Mouse (Mus musculus): Measurements from ENCODE around the gene Ccdc88b. TPM values are rescaled to one million over a fixed set of nuclear protein-coding genes. Genes with fewer than 3 reads are reported as not detected.

Gene Ccdc88b
- polyA plus RNA-seq, 1 experiment from 2014 or later: 0.16 TPM

GRCm38 (mm10) chr19:6829870-6830555 is 28.0 kb downstream of the Ccdc88b start:
- under 1% methylated on average over 47 of the region's 48 CpGs for WGBS
- H3K27me3 ChIP-seq (ENCODE audit: control insufficient read depth, insufficient read depth, low read length): peaks cover 52% of the 10 kb centered on the region
- no peaks in the 10 kb centered on the region; the same call in 1 of the 2 replicates for H3K4me1 ChIP-seq (ENCODE audit: control insufficient read depth, insufficient read depth, low read length)
- peak overlapping the region; percentile 40; the same call in 1 of the 2 replicates for H3K4me2 ChIP-seq (ENCODE audit: low read depth, severe bottlenecking)
- H3K27ac ChIP-seq (replicated peaks; ENCODE audit: low read depth, low read length): no peak overlapping the region
- 0 out of 2 replicates have a peak overlapping the region, but pooled peaks have one; percentile 0 for H3K4me3 ChIP-seq (ENCODE audit: low read depth, low read length)
- DNase-seq (ENCODE audit: low spot score) (peak; percentile 40), ATAC-seq (ENCODE audit: insufficient number of reproducible peaks, low FRiP score, low TSS enrichment, low read depth) (no peak)
- no peaks in the 10 kb centered on the region for H3K9me3 ChIP-seq (ENCODE audit: control insufficient read depth, low read length)
- H3K36me3 ChIP-seq (ENCODE audit: control insufficient read depth, insufficient read depth, low read length): no peaks in the 10 kb centered on the region
- no peak overlapping the region for H3K9ac ChIP-seq (ENCODE audit: low read length)

GRCm38 (mm10) chr19:6829069-6829468 is 28.9 kb downstream of the Ccdc88b start:
- no peaks in the 10 kb centered on the region; the same call in 1 of the 2 replicates for H3K4me1 ChIP-seq (ENCODE audit: control insufficient read depth, insufficient read depth, low read length)
- no peaks in the 10 kb centered on the region for H3K9me3 ChIP-seq (ENCODE audit: control insufficient read depth, low read length)
- H3K4me3 ChIP-seq (ENCODE audit: low read depth, low read length): no peak overlapping the region
- no peak overlapping the region for H3K9ac ChIP-seq (ENCODE audit: low read length)
- peaks cover 52% of the 10 kb centered on the region for H3K27me3 ChIP-seq (ENCODE audit: control insufficient read depth, insufficient read depth, low read length)
- no peak overlapping the region for H3K4me2 ChIP-seq (ENCODE audit: low read depth, severe bottlenecking)
- no peak for DNase-seq (ENCODE audit: low spot score)
- no peak overlapping the region for H3K27ac ChIP-seq (replicated peaks; ENCODE audit: low read depth, low read length)
- no peaks in the 10 kb centered on the region for H3K36me3 ChIP-seq (ENCODE audit: control insufficient read depth, insufficient read depth, low read length)
- WGBS: 10% methylated on average over 3 of the region's 3 CpGs
- no peak for ATAC-seq (ENCODE audit: insufficient number of reproducible peaks, low FRiP score, low TSS enrichment, low read depth)

GRCm38 (mm10) chr19:6826601-6827000 is 31.4 kb downstream of the Ccdc88b start:
- Histone ChIP-seq H3K4me2 (ENCODE audit: low read depth, severe bottlenecking) (no peak overlapping the region), H3K27ac (replicated peaks; ENCODE audit: low read depth, low read length) (no peak overlapping the region), H3K9ac (ENCODE audit: low read length) (no peak overlapping the region), H3K4me1 (ENCODE audit: control insufficient read depth, insufficient read depth, low read length) (no peaks in the 10 kb centered on the region; the same call in 1 of the 2 replicates), H3K9me3 (ENCODE audit: control insufficient read depth, low read length) (no peaks in the 10 kb centered on the region), H3K27me3 (ENCODE audit: control insufficient read depth, insufficient read depth, low read length) (peaks cover 45% of the 10 kb centered on the region), H3K4me3 (ENCODE audit: low read depth, low read length) (no peak overlapping the region), H3K36me3 (ENCODE audit: control insufficient read depth, insufficient read depth, low read length) (no peaks in the 10 kb centered on the region)
- ATAC-seq (ENCODE audit: insufficient number of reproducible peaks, low FRiP score, low TSS enrichment, low read depth) (no peak), DNase-seq (ENCODE audit: low spot score) (no peak)
- 76% methylated on average over 3 of the region's 3 CpGs for WGBS

- ATAC-seq (ENCODE audit: insufficient number of reproducible peaks, low FRiP score, low TSS enrichment, low read depth): no peak
- DNase-seq (ENCODE audit: low spot score): no peak
- H3K36me3 ChIP-seq (ENCODE audit: control insufficient read depth, insufficient read depth, low read length): no peaks in the 10 kb centered on the region
- H3K9ac ChIP-seq (ENCODE audit: low read length): no peak overlapping the region
- H3K27me3 ChIP-seq (ENCODE audit: control insufficient read depth, insufficient read depth, low read length): peaks cover 37% of the 10 kb centered on the region
- H3K4me2 ChIP-seq (ENCODE audit: low read depth, severe bottlenecking): no peak overlapping the region
- H3K4me1 ChIP-seq (ENCODE audit: control insufficient read depth, insufficient read depth, low read length): no peaks in the 10 kb centered on the region; the same call in 1 of the 2 replicates
- H3K27ac ChIP-seq (replicated peaks; ENCODE audit: low read depth, low read length): no peak overlapping the region
- no peaks in the 10 kb centered on the region for H3K9me3 ChIP-seq (ENCODE audit: control insufficient read depth, low read length)
- WGBS: 85% methylated on average over 6 of the region's 6 CpGs
- H3K4me3 ChIP-seq (ENCODE audit: low read depth, low read length): no peak overlapping the region
Observed at GRCm38 (mm10) chr19:6825384-6825783, 32.6 kb downstream of the Ccdc88b start.

GRCm38 (mm10) chr19:6820538-6821195 is 37.3 kb downstream of the Ccdc88b start:
- H3K27ac ChIP-seq (replicated peaks; ENCODE audit: low read depth, low read length): no peak overlapping the region
- H3K9ac ChIP-seq (ENCODE audit: low read length): no peak overlapping the region
- DNase-seq (ENCODE audit: low spot score) (no peak), ATAC-seq (ENCODE audit: insufficient number of reproducible peaks, low FRiP score, low TSS enrichment, low read depth) (no peak)
- H3K36me3 ChIP-seq (ENCODE audit: control insufficient read depth, insufficient read depth, low read length): no peaks in the 10 kb centered on the region
- WGBS: 82% methylated on average over 13 of the region's 13 CpGs
- H3K4me1 ChIP-seq (ENCODE audit: control insufficient read depth, insufficient read depth, low read length): no peaks in the 10 kb centered on the region
- H3K9me3 ChIP-seq (ENCODE audit: control insufficient read depth, low read length): no peaks in the 10 kb centered on the region
- no peak overlapping the region for H3K4me3 ChIP-seq (ENCODE audit: low read depth, low read length)
- H3K27me3 ChIP-seq (ENCODE audit: control insufficient read depth, insufficient read depth, low read length): peaks cover 16% of the 10 kb centered on the region; the same call in 1 of the 2 replicates
- no peak overlapping the region for H3K4me2 ChIP-seq (ENCODE audit: low read depth, severe bottlenecking)

- Histone ChIP-seq H3K27me3 (ENCODE audit: control insufficient read depth, insufficient read depth, low read length) (peaks cover 16% of the 10 kb centered on the region; the same call in 1 of the 2 replicates), H3K36me3 (ENCODE audit: control insufficient read depth, insufficient read depth, low read length) (no peaks in the 10 kb centered on the region), H3K4me2 (ENCODE audit: low read depth, severe bottlenecking) (no peak overlapping the region), H3K9me3 (ENCODE audit: control insufficient read depth, low read length) (no peaks in the 10 kb centered on the region), H3K9ac (ENCODE audit: low read length) (no peak overlapping the region), H3K4me3 (ENCODE audit: low read depth, low read length) (no peak overlapping the region), H3K4me1 (ENCODE audit: control insufficient read depth, insufficient read depth, low read length) (peaks cover 4% of the 10 kb centered on the region), H3K27ac (replicated peaks; ENCODE audit: low read depth, low read length) (no peak overlapping the region)
- ATAC-seq (ENCODE audit: insufficient number of reproducible peaks, low FRiP score, low TSS enrichment, low read depth) (no peak), DNase-seq (ENCODE audit: low spot score) (no peak)
- 50% methylated on average over 10 of the region's 10 CpGs for WGBS
Observed at GRCm38 (mm10) chr19:6819143-6819827, 38.7 kb downstream of the Ccdc88b start.

GRCm38 (mm10) chr19:6814958-6815357 is 43.1 kb downstream of the Ccdc88b start:
- Histone ChIP-seq H3K4me1 (ENCODE audit: control insufficient read depth, insufficient read depth, low read length) (peaks cover 7% of the 10 kb centered on the region), H3K4me3 (ENCODE audit: low read depth, low read length) (no peak overlapping the region), H3K4me2 (ENCODE audit: low read depth, severe bottlenecking) (no peak overlapping the region), H3K9ac (ENCODE audit: low read length) (no peak overlapping the region), H3K27ac (replicated peaks; ENCODE audit: low read depth, low read length) (no peak overlapping the region), H3K27me3 (ENCODE audit: control insufficient read depth, insufficient read depth, low read length) (0 out of 2 replicates have a peak, but pooled peaks cover 3% of the 10 kb centered on the region), H3K36me3 (ENCODE audit: control insufficient read depth, insufficient read depth, low read length) (no peaks in the 10 kb centered on the region), H3K9me3 (ENCODE audit: control insufficient read depth, low read length) (no peaks in the 10 kb centered on the region)
- DNase-seq (ENCODE audit: low spot score) (no peak), ATAC-seq (ENCODE audit: insufficient number of reproducible peaks, low FRiP score, low TSS enrichment, low read depth) (no peak)
- 93% methylated on average over 3 of the region's 3 CpGs for WGBS

- Histone ChIP-seq H3K4me1 (ENCODE audit: control insufficient read depth, insufficient read depth, low read length) (peaks cover 7% of the 10 kb centered on the region), H3K4me2 (ENCODE audit: low read depth, severe bottlenecking) (no peak overlapping the region), H3K36me3 (ENCODE audit: control insufficient read depth, insufficient read depth, low read length) (no peaks in the 10 kb centered on the region), H3K9ac (ENCODE audit: low read length) (no peak overlapping the region), H3K9me3 (ENCODE audit: control insufficient read depth, low read length) (no peaks in the 10 kb centered on the region), H3K27ac (replicated peaks; ENCODE audit: low read depth, low read length) (no peak overlapping the region), H3K4me3 (ENCODE audit: low read depth, low read length) (no peak overlapping the region), H3K27me3 (ENCODE audit: control insufficient read depth, insufficient read depth, low read length) (0 out of 2 replicates have a peak, but pooled peaks cover 3% of the 10 kb centered on the region)
- WGBS: 5% methylated on average over 4 of the region's 4 CpGs
- peak; percentile 61 for DNase-seq (ENCODE audit: low spot score)
- ATAC-seq (ENCODE audit: insufficient number of reproducible peaks, low FRiP score, low TSS enrichment, low read depth): no peak
Observed at GRCm38 (mm10) chr19:6814366-6814765, 43.6 kb downstream of the Ccdc88b start.

Data from limb, embryonic 11.5 days (tissue).